In genomic region chr5:119835868-119836209, GRCm38 (mm10) we compare ENCODE assay signal across 17 mouse cellular contexts. TPM values are rescaled to one million over a fixed set of nuclear protein-coding genes. Genes with fewer than 3 reads are reported as not detected.
DNase-seq lines count a peak whose midpoint lies in the region; ATAC-seq and TF ChIP-seq lines count a peak whose summit lies in the region.
"Had no signal": no experiment of that assay in that cellular context is flagged by ENCODE, and none has a peak within 500 bp of the region (broad histone marks: within the 10 kb centered on the region; RNA-seq: fewer than 3 reads in every experiment).

No protein-coding gene starts in this region.

- TF ChIP-seq POLR2A in kidney, adult 2 months (IDR thresholded peaks at IDR 0.05; ENCODE audit: low read depth, low read length), result no peak

- H3K9ac ChIP-seq in embryonic facial prominence, embryonic 11.5 days (replicated peaks; ENCODE audit: low read length), result no peak overlapping the region
- H3K9ac ChIP-seq in lung, embryonic 14.5 days, result peak overlapping the region; percentile 98
- H3K9ac ChIP-seq in embryonic facial prominence, embryonic 13.5 days, result peak overlapping the region; percentile 49; the same call in 1 of the 2 replicates
- peak overlapping the region; percentile 93 for H3K9ac ChIP-seq in limb, embryonic 13.5 days
- H3K9ac ChIP-seq: hindbrain, embryonic 13.5 days had no signal

- 0% methylated on average over 12 of the region's 12 CpGs for WGBS in embryonic facial prominence, embryonic 11.5 days
- under 1% methylated on average over 12 of the region's 12 CpGs for WGBS in embryonic facial prominence, embryonic 10.5 days
- WGBS in lung, embryonic 14.5 days, result 2% methylated on average over 12 of the region's 12 CpGs
- 3% methylated on average over 12 of the region's 12 CpGs for WGBS in embryonic facial prominence, embryonic 13.5 days
- WGBS in limb, embryonic 13.5 days, result 2% methylated on average over 12 of the region's 12 CpGs
- 3% methylated on average over 12 of the region's 12 CpGs for WGBS in kidney, adult 2 months

- ATAC-seq in embryonic facial prominence, embryonic 11.5 days (replicated peaks; ENCODE audit: insufficient number of reproducible peaks, low FRiP score, low TSS enrichment, low read depth), result no peak
- ATAC-seq in lung, embryonic 14.5 days (ENCODE audit: insufficient read depth), result no peak
- ATAC-seq in embryonic facial prominence, embryonic 13.5 days (ENCODE audit: insufficient number of reproducible peaks, insufficient read depth, low FRiP score, low TSS enrichment, low read depth), result no peak
- ATAC-seq in limb, embryonic 13.5 days (ENCODE audit: low FRiP score, low read depth), result no peak

- H3K27me3 ChIP-seq in embryonic facial prominence, embryonic 11.5 days (ENCODE audit: control insufficient read depth, insufficient read depth, low read length), result peaks cover 82% of the 10 kb centered on the region
- peaks cover 100% of the 10 kb centered on the region for H3K27me3 ChIP-seq in embryonic facial prominence, embryonic 10.5 days (replicated peaks; ENCODE audit: low read depth, poor library complexity, severe bottlenecking)
- H3K27me3 ChIP-seq in lung, embryonic 14.5 days (ENCODE audit: insufficient read depth, low read length), result peaks cover 61% of the 10 kb centered on the region
- H3K27me3 ChIP-seq in embryonic facial prominence, embryonic 13.5 days, result peaks cover 99% of the 10 kb centered on the region
- peaks cover 92% of the 10 kb centered on the region for H3K27me3 ChIP-seq in limb, embryonic 13.5 days
- H3K27me3 ChIP-seq in kidney, adult 2 months (replicated peaks; ENCODE audit: control insufficient read depth, insufficient read depth, low read length), result no peaks in the 10 kb centered on the region

- no peak overlapping the region for H3K27ac ChIP-seq in embryonic facial prominence, embryonic 11.5 days (replicated peaks; ENCODE audit: low read depth, low read length)
- H3K27ac ChIP-seq in embryonic facial prominence, embryonic 10.5 days (replicated peaks), result no peak overlapping the region
- H3K27ac ChIP-seq in lung, embryonic 14.5 days (ENCODE audit: low read depth), result peak overlapping the region; percentile 97
- no peak overlapping the region for H3K27ac ChIP-seq in embryonic facial prominence, embryonic 13.5 days
- H3K27ac ChIP-seq in limb, embryonic 13.5 days, result peak overlapping the region; percentile 98
- no peak overlapping the region for H3K27ac ChIP-seq in kidney, adult 2 months (ENCODE audit: insufficient read depth, low read depth, low read length)
- H3K27ac ChIP-seq: hindbrain, embryonic 13.5 days; kidney, postnatal 0 days had no signal

- peaks cover 6% of the 10 kb centered on the region; the same call in 1 of the 2 replicates for H3K4me1 ChIP-seq in embryonic facial prominence, embryonic 11.5 days (ENCODE audit: control insufficient read depth, insufficient read depth, low read length)
- peaks cover 19% of the 10 kb centered on the region for H3K4me1 ChIP-seq in embryonic facial prominence, embryonic 10.5 days
- no peaks in the 10 kb centered on the region for H3K4me1 ChIP-seq in lung, embryonic 14.5 days (ENCODE audit: insufficient read depth)
- peaks cover 38% of the 10 kb centered on the region for H3K4me1 ChIP-seq in embryonic facial prominence, embryonic 13.5 days
- H3K4me1 ChIP-seq in limb, embryonic 13.5 days, result peaks cover 20% of the 10 kb centered on the region
- no peaks in the 10 kb centered on the region for H3K4me1 ChIP-seq in kidney, adult 2 months (ENCODE audit: control insufficient read depth, insufficient read depth, low read length)
- H3K4me1 ChIP-seq: hindbrain, embryonic 13.5 days had no signal

- no peaks in the 10 kb centered on the region for H3K9me3 ChIP-seq in embryonic facial prominence, embryonic 11.5 days (replicated peaks; ENCODE audit: control insufficient read depth, low read length)
- H3K9me3 ChIP-seq in embryonic facial prominence, embryonic 10.5 days, result no peaks in the 10 kb centered on the region
- H3K9me3 ChIP-seq in lung, embryonic 14.5 days (ENCODE audit: low read depth, low read length), result no peaks in the 10 kb centered on the region
- H3K9me3 ChIP-seq in embryonic facial prominence, embryonic 13.5 days, result no peaks in the 10 kb centered on the region
- H3K9me3 ChIP-seq in limb, embryonic 13.5 days, result no peaks in the 10 kb centered on the region
- H3K9me3 ChIP-seq: hindbrain, embryonic 13.5 days had no signal

- H3K4me2 ChIP-seq in embryonic facial prominence, embryonic 11.5 days (ENCODE audit: low read depth, low read length), result no peak overlapping the region
- H3K4me2 ChIP-seq in lung, embryonic 14.5 days, result peak overlapping the region; percentile 84
- peak overlapping the region; percentile 48; the same call in 1 of the 2 replicates for H3K4me2 ChIP-seq in embryonic facial prominence, embryonic 13.5 days
- peak overlapping the region; percentile 76 for H3K4me2 ChIP-seq in limb, embryonic 13.5 days (replicated peaks)
- H3K4me2 ChIP-seq: hindbrain, embryonic 13.5 days; midbrain, embryonic 11.5 days had no signal

- H3K36me3 ChIP-seq in embryonic facial prominence, embryonic 11.5 days (replicated peaks; ENCODE audit: control insufficient read depth, insufficient read depth, low read depth, low read length), result no peaks in the 10 kb centered on the region
- no peaks in the 10 kb centered on the region for H3K36me3 ChIP-seq in embryonic facial prominence, embryonic 10.5 days (replicated peaks)
- H3K36me3 ChIP-seq in lung, embryonic 14.5 days (ENCODE audit: insufficient read depth), result peaks cover 33% of the 10 kb centered on the region
- no peaks in the 10 kb centered on the region for H3K36me3 ChIP-seq in embryonic facial prominence, embryonic 13.5 days
- H3K36me3 ChIP-seq in limb, embryonic 13.5 days, result peaks cover 7% of the 10 kb centered on the region; the same call in 1 of the 2 replicates
- no peaks in the 10 kb centered on the region for H3K36me3 ChIP-seq in kidney, adult 2 months (ENCODE audit: control insufficient read depth, insufficient read depth, low read length)
- H3K36me3 ChIP-seq: hindbrain, embryonic 13.5 days had no signal

- DNase-seq in embryonic facial prominence, embryonic 11.5 days (ENCODE audit: low spot score), result peak; percentile 33
- DNase-seq in embryonic facial prominence, embryonic 10.5 days (ENCODE audit: low spot score), result no peak
- DNase-seq in lung, embryonic 14.5 days, result peak; percentile 60
- no peak for DNase-seq in lung, adult 18-20 months
- DNase-seq in kidney, adult 2 months, result no peak
- no peak for DNase-seq in adrenal gland, postnatal 25 days
- DNase-seq: thymus, adult 18-20 months had no signal

- TF ChIP-seq CTCF in lung, embryonic 14.5 days (IDR thresholded peaks at IDR 0.05; ENCODE audit: low read depth), result no peak
- no peak for TF ChIP-seq CTCF in kidney, adult 2 months (conservative IDR thresholded peaks at IDR 0.05; ENCODE audit: insufficient read depth, insufficient read length, low read depth, low read length)

- H3K4me3 ChIP-seq in embryonic facial prominence, embryonic 11.5 days (ENCODE audit: low read depth, low read length), result no peak overlapping the region
- H3K4me3 ChIP-seq in embryonic facial prominence, embryonic 10.5 days, result no peak overlapping the region
- peak overlapping the region; percentile 63 for H3K4me3 ChIP-seq in lung, embryonic 14.5 days (ENCODE audit: low read depth, low read length)
- peak overlapping the region; percentile 31; the same call in 1 of the 2 replicates for H3K4me3 ChIP-seq in embryonic facial prominence, embryonic 13.5 days
- H3K4me3 ChIP-seq in limb, embryonic 13.5 days, result peak overlapping the region; percentile 64
- H3K4me3 ChIP-seq in kidney, adult 2 months (ENCODE audit: insufficient read depth, low read depth, low read length), result no peak overlapping the region
- H3K4me3 ChIP-seq: hindbrain, embryonic 13.5 days had no signal

RNA-seq across cellular contexts. Expression of gene Tbx5, which starts 3.4 kb away (rescaled TPM):
- polyA plus RNA-seq in embryonic facial prominence, embryonic 11.5 days (2014; fragmentation: Nextera tagmentation; extraction: Ambion mirVana), result 0.55 and 0.71 TPM in 2 replicates
- polyA plus RNA-seq in embryonic facial prominence, embryonic 10.5 days (2016; fragmentation: Nextera tagmentation; extraction: Ambion mirVana), result 0.45 and 0.98 TPM in 2 replicates
- 57.7 and 59.4 TPM in 2 replicates for polyA plus RNA-seq in lung, embryonic 14.5 days (2014; fragmentation: Nextera tagmentation; extraction: Ambion mirVana)
- polyA plus RNA-seq in embryonic facial prominence, embryonic 13.5 days (2015; fragmentation: Nextera tagmentation; extraction: Ambion mirVana), result 0.48 and 1.4 TPM in 2 replicates
- polyA plus RNA-seq in limb, embryonic 13.5 days (2015; fragmentation: Nextera tagmentation; extraction: Ambion mirVana), result 34.8 and 51.5 TPM in 2 replicates
- 0.05 and 0.06 TPM in 2 replicates for polyA plus RNA-seq in kidney, adult 2 months (2012; rRNA removed)
- 0.39 and 0.48 TPM in 2 replicates for total RNA-seq in adrenal gland, postnatal 25 days (2021)
- total RNA-seq: ES-E14; layer of hippocampus, postnatal 14 days; liver, adult 2 months had no signal
- polyA plus RNA-seq: forebrain, embryonic 11.5 days; hindbrain, embryonic 13.5 days; kidney, postnatal 0 days; liver, adult 2 months; midbrain, embryonic 11.5 days; spleen, adult 2 months had no signal

Comparison
In these comparisons a context has a peak if more than half of its experiments do, and no peak if none do; other contexts are left out.
1. DNase-seq: peak in embryonic facial prominence, embryonic 11.5 days (single experiment) and lung, embryonic 14.5 days (single experiment); none in embryonic facial prominence, embryonic 10.5 days (single experiment), lung, adult 18-20 months (0 of 2), kidney, adult 2 months (single experiment) and adrenal gland, postnatal 25 days (single experiment).
2. H3K4me3 ChIP-seq: peak in lung, embryonic 14.5 days (single experiment), embryonic facial prominence, embryonic 13.5 days (single experiment) and limb, embryonic 13.5 days (single experiment); none in embryonic facial prominence, embryonic 11.5 days (single experiment), embryonic facial prominence, embryonic 10.5 days (single experiment) and kidney, adult 2 months (single experiment).
3. H3K27ac ChIP-seq: peak in lung, embryonic 14.5 days (single experiment) and limb, embryonic 13.5 days (single experiment); none in embryonic facial prominence, embryonic 11.5 days (single experiment), embryonic facial prominence, embryonic 10.5 days (single experiment), embryonic facial prominence, embryonic 13.5 days (single experiment) and kidney, adult 2 months (single experiment).
4. RNA of gene Tbx5, which starts 3.4 kb away (polyA plus RNA-seq): 57.7 to 59.4 TPM in lung, embryonic 14.5 days and 34.8 to 51.5 TPM in limb, embryonic 13.5 days; 0.48 to 1.4 TPM in embryonic facial prominence, embryonic 13.5 days, 0.55 to 0.71 TPM in embryonic facial prominence, embryonic 11.5 days, 0.45 to 0.98 TPM in embryonic facial prominence, embryonic 10.5 days and 0.05 to 0.06 TPM in kidney, adult 2 months; every median in the first group is over 10 times any median in the second.